Mouse (Mus musculus) adrenal gland, adult (tissue): ENCODE measurements around the gene Zbtb38.
"Not testable (repeated sequence)": the region's sequence is repeated elsewhere in the genome, so short reads cannot be mapped to it uniquely, and the experiment has no call there.

Experiments
- DNase-seq, 2 experiments: peaks; one replicate each; pipeline ENCODE4 v3.0.0; 2022 to 2023; ENCODE audit warnings: low spot score in 1 of 2; ENCODE audit not compliant: inconsistent age in 2 of 2

Zbtb38 gene

GRCm38 (mm10) chr9:96649362-96649761, 103.3 kb downstream of the Zbtb38 start:
- DNase-seq, result no peak

GRCm38 (mm10) chr9:96646668-96647295, 105.8 kb downstream of the Zbtb38 start:
- DNase-seq, result peak in 1 of 2 experiments; percentile 68

- DNase-seq, result no peak
Measured at GRCm38 (mm10) chr9:96644840-96645239, 107.8 kb downstream of the Zbtb38 start.

- DNase-seq, result not testable (repeated sequence)
Measured at GRCm38 (mm10) chr9:96644002-96644401, 108.6 kb downstream of the Zbtb38 start.

GRCm38 (mm10) chr9:96639451-96639850, 113.2 kb downstream of the Zbtb38 start:
- DNase-seq, result no peak

GRCm38 (mm10) chr9:96638508-96638907, 114.1 kb downstream of the Zbtb38 start:
- peak in 1 of 2 experiments; percentile 40 for DNase-seq

- no peak for DNase-seq
Measured at GRCm38 (mm10) chr9:96637157-96637548, 115.5 kb downstream of the Zbtb38 start.

- DNase-seq, result no peak
Measured at GRCm38 (mm10) chr9:96636423-96637156, 116.0 kb downstream of the Zbtb38 start.

- no peak for DNase-seq
Measured at GRCm38 (mm10) chr9:96635899-96636298, 116.7 kb downstream of the Zbtb38 start.

GRCm38 (mm10) chr9:96635176-96635575, 117.5 kb downstream of the Zbtb38 start:
- no peak for DNase-seq

GRCm38 (mm10) chr9:96633771-96634170, 118.9 kb downstream of the Zbtb38 start:
- no peak for DNase-seq
